Mouse (Mus musculus): ENCODE data around the gene Abcc5. TPM values are rescaled to one million over a fixed set of nuclear protein-coding genes. Genes with fewer than 3 reads are reported as not detected.
"Not testable (repeated sequence)": the region's sequence is repeated elsewhere in the genome, so short reads cannot be mapped to it uniquely, and the experiment has no call there.

Abcc5 gene
- polyA plus RNA-seq, 1 experiment = 21.3 TPM

- Histone ChIP-seq H3K4me3 (ENCODE audit: insufficient read depth, low read depth, low read length) (no peak overlapping the region), H3K27ac (replicated peaks; ENCODE audit: low read depth, low read length) (no peak overlapping the region), H3K4me1 (ENCODE audit: control insufficient read depth, insufficient read depth, insufficient read length, low read length) (peaks cover 2% of the 10 kb centered on the region)
These were observed 12.7 kb upstream of the Abcc5 start for GRCm38 (mm10) chr16:20438673-20439415.

DNA sequence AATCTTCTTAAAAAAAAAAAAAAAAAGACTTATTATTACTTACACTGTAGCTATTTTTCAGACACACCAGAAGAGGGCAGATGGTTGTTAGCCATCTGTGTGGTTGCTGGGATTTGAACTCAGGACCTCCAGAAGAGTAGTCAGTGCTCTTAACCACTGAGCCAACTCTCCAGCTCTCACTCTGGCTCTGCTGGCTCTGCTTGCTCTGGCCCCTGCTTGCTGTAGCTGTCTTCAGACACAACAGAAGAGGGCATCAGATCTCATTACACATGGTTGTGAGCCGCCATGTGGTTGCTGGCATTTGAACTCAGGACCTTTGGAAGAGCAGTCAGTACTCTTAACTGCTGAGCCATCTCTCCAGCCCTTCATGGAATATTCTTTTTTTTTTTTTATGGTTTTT, 11.9 kb upstream of the Abcc5 start:
- H3K4me3 ChIP-seq (ENCODE audit: insufficient read depth, low read depth, low read length); H3K4me1 ChIP-seq (ENCODE audit: control insufficient read depth, insufficient read depth, insufficient read length, low read length); H3K27ac ChIP-seq (replicated peaks; ENCODE audit: low read depth, low read length): not testable (repeated sequence)

DNA sequence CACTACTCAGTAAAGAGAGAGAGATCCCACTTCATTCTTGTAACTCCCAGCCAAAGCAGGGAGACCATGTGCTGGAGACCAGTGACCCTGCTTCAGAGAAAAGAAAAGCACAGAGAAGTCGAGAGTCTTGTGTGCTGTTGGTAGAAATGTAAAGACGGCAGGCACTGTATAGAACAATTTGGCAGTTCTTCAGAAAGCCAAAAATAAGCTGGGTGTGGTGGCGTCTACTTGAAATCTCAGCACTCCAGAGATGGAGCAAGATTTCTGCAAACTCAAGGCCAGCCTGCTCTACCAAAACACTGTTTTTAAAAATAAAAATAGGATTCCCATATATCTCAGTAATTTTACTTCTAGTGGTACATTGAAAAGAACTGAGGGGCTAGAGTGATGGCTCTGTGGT, 10.1 kb upstream of the Abcc5 start:
- no peaks in the 10 kb centered on the region for H3K4me1 ChIP-seq (ENCODE audit: control insufficient read depth, insufficient read depth, insufficient read length, low read length)
- no peak overlapping the region for H3K27ac ChIP-seq (replicated peaks; ENCODE audit: low read depth, low read length)
- H3K4me3 ChIP-seq (ENCODE audit: insufficient read depth, low read depth, low read length) = no peak overlapping the region

DNA sequence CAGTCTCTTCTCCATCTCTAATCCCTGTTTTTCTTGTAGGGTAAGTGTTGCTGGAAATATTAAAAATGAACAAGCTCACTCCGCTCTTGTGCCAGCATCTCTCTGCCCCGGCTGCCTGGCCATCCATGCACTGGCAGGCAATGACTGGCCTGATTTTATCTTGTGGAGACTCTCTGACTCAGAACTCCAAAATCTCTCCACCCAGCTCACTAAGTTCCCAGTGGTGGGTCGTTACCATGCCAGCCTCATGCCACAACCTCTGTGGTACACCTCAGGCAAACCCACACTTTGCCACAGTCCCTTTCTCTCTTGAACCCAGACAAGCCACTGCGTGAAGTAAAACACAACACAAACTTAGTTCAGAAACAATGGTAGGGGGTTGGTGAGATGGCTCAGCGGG, 3.1 kb upstream of the Abcc5 start:
- Histone ChIP-seq H3K4me1 (ENCODE audit: control insufficient read depth, insufficient read depth, insufficient read length, low read length) (no peaks in the 10 kb centered on the region; the same call in 1 of the 2 replicates), H3K4me3 (ENCODE audit: insufficient read depth, low read depth, low read length) (no peak overlapping the region), H3K27ac (replicated peaks; ENCODE audit: low read depth, low read length) (no peak overlapping the region)

- H3K27ac ChIP-seq (replicated peaks; ENCODE audit: low read depth, low read length) = no peak overlapping the region
- H3K4me1 ChIP-seq (ENCODE audit: control insufficient read depth, insufficient read depth, insufficient read length, low read length) = no peaks in the 10 kb centered on the region; the same call in 1 of the 2 replicates
- no peak overlapping the region for H3K4me3 ChIP-seq (ENCODE audit: insufficient read depth, low read depth, low read length)
These were observed 1.4 kb upstream of the Abcc5 start for GRCm38 (mm10) chr16:20427566-20427965.

DNA sequence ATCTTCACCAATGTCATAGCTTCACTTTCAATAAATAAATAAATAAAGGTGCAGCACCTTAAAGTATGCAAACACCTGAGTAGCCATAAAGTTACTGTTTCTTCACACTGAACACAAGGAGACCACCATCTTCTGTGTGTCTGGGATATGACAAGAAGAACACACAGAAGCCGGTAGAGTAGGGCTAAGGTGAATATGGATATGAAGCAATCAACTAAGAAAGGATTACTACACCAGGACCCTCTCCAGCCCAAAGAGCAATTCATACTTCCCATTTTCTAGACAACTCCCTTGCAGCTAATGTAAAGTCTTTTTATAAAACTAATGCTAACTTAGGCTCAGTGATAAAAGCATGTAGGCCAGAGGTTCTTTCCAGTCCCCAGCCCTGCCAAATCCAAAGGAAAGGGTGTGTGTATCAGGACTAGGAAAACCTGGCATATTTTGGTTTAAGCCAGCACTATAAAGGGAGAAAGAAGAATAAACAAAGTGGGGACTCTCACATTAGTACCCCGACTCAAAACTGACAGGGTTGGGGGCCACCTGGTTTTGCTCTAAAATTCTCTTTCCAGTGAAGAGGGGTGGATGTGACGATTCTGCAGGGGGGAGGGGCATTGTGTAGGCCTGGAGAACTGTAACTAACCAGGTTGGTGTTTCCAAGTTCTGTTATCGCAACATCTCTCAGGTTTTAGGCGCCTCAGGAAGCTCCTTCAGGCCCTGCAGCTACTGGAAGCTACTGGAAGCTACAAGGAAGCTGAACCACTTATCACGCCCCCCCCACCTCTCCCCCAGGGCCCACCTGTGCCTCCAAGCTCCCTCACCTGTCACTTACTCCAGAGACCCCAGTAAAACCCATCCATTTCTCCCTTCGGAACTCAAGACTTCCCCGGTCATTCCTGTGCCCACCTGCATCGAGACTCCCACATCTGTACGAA, 1.2 kb downstream of the Abcc5 start:
- Histone ChIP-seq H3K27ac (replicated peaks; ENCODE audit: low read depth, low read length) (peak overlapping the region; percentile 53), H3K4me1 (ENCODE audit: control insufficient read depth, insufficient read depth, insufficient read length, low read length) (no peaks in the 10 kb centered on the region; the same call in 1 of the 2 replicates), H3K4me3 (ENCODE audit: insufficient read depth, low read depth, low read length) (peak overlapping the region; percentile 91)

DNA sequence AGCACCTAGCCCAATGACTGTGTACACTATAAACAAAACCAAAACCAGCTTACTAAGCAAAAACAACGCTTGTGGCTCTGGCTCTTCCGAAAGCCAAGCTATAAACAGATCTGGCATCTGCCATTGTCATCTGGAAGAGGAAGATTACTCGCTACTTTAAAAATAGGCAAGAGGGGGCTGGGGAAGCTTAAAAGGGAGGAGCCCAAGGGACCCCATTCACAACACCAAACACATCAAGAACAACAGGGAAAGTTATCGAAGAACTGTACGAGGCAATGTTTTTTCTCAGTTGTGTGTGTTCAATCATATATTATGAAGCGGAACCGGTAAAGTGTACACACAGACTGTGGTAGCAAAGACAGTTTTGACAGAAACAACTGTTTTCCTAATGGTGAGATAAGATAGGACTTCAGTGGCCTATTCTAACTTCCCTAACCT, 1.9 kb downstream of the Abcc5 start:
- Histone ChIP-seq H3K4me1 (ENCODE audit: control insufficient read depth, insufficient read depth, insufficient read length, low read length) (no peaks in the 10 kb centered on the region; the same call in 1 of the 2 replicates), H3K4me3 (ENCODE audit: insufficient read depth, low read depth, low read length) (peak overlapping the region; percentile 91), H3K27ac (replicated peaks; ENCODE audit: low read depth, low read length) (peak overlapping the region; percentile 53)

GRCm38 (mm10) chr16:20422938-20423730, 3.1 kb downstream of the Abcc5 start:
- Histone ChIP-seq H3K4me3 (ENCODE audit: insufficient read depth, low read depth, low read length) (no peak overlapping the region), H3K4me1 (ENCODE audit: control insufficient read depth, insufficient read depth, insufficient read length, low read length) (peaks cover under 1% of the 10 kb centered on the region; the same call in 1 of the 2 replicates), H3K27ac (replicated peaks; ENCODE audit: low read depth, low read length) (no peak overlapping the region)

DNA sequence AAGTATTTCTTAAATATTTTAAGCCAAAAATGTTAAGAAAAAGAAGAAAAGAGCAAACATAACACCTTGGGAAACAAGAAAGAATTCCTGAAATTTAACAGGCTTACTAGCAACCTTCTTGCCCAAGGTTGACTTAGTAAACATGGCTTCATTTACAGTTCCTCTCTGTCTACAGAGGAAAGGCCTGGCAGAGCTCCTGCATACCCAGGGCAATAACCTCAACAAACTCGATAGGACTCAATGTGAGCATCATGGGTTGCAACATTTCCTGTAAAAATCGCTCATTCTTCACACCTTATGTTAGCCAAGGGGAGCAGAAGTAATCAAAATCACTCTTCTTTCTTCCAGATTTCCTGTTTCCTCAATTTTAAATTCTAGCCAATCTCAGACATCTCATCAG, 8.1 kb downstream of the Abcc5 start:
- no peak overlapping the region for H3K27ac ChIP-seq (replicated peaks; ENCODE audit: low read depth, low read length)
- H3K4me1 ChIP-seq (ENCODE audit: control insufficient read depth, insufficient read depth, insufficient read length, low read length) = peaks cover 8% of the 10 kb centered on the region; the same call in 1 of the 2 replicates
- H3K4me3 ChIP-seq (ENCODE audit: insufficient read depth, low read depth, low read length) = no peak overlapping the region

- no peak overlapping the region for H3K27ac ChIP-seq (replicated peaks; ENCODE audit: low read depth, low read length)
- H3K4me3 ChIP-seq (ENCODE audit: insufficient read depth, low read depth, low read length) = no peak overlapping the region
- peaks cover 8% of the 10 kb centered on the region; the same call in 1 of the 2 replicates for H3K4me1 ChIP-seq (ENCODE audit: control insufficient read depth, insufficient read depth, insufficient read length, low read length)
These were observed 9.9 kb downstream of the Abcc5 start for GRCm38 (mm10) chr16:20416262-20416661.

DNA sequence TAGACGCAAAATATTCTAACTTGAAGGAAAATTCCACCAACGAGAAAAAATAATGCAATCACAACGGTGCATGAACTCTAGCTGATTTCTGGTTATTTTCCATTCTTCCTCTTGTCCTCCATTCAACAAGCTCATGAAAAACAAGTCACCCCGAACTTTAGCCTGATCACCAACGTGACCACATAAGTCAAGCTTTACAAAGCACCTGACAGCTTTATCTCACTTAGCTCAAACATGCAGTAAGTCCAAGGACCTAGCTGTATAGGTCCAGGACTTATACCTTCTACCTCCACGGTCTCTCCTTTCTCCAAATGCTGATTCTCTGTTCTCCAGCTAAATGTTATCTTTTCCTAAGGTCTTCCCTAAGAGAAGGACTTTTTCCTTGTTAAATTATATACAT, 10.4 kb downstream of the Abcc5 start:
- H3K4me3 ChIP-seq (ENCODE audit: insufficient read depth, low read depth, low read length) = no peak overlapping the region
- H3K27ac ChIP-seq (replicated peaks; ENCODE audit: low read depth, low read length) = no peak overlapping the region
- H3K4me1 ChIP-seq (ENCODE audit: control insufficient read depth, insufficient read depth, insufficient read length, low read length) = peaks cover 8% of the 10 kb centered on the region; the same call in 1 of the 2 replicates

DNA sequence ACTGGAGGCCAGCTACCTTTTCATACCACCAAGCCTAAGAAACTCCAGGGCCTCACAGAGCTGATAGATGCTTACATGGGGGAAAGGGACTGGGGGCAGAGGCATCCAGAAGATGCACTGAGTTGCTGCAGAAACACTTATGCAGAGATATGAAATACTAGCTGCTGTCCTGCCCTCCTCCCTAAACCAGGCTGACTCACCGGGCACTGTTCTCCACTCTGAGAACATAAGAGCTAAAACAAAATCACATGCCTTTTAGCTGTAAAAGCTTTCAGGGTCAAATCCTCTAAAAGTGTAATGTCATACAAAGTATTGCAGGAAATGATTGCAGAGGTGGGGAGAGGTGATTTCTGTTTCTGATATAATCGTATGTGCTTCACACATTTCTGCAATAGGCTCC, 11.0 kb downstream of the Abcc5 start:
- peaks cover 8% of the 10 kb centered on the region; the same call in 1 of the 2 replicates for H3K4me1 ChIP-seq (ENCODE audit: control insufficient read depth, insufficient read depth, insufficient read length, low read length)
- H3K4me3 ChIP-seq (ENCODE audit: insufficient read depth, low read depth, low read length) = no peak overlapping the region
- no peak overlapping the region for H3K27ac ChIP-seq (replicated peaks; ENCODE audit: low read depth, low read length)

GRCm38 (mm10) chr16:20413870-20414331, 12.3 kb downstream of the Abcc5 start:
- H3K4me1 ChIP-seq (ENCODE audit: control insufficient read depth, insufficient read depth, insufficient read length, low read length) = peaks cover 8% of the 10 kb centered on the region; the same call in 1 of the 2 replicates
- peak overlapping the region; percentile 16; the same call in 1 of the 2 replicates for H3K27ac ChIP-seq (replicated peaks; ENCODE audit: low read depth, low read length)
- H3K4me3 ChIP-seq (ENCODE audit: insufficient read depth, low read depth, low read length) = no peak overlapping the region

DNA sequence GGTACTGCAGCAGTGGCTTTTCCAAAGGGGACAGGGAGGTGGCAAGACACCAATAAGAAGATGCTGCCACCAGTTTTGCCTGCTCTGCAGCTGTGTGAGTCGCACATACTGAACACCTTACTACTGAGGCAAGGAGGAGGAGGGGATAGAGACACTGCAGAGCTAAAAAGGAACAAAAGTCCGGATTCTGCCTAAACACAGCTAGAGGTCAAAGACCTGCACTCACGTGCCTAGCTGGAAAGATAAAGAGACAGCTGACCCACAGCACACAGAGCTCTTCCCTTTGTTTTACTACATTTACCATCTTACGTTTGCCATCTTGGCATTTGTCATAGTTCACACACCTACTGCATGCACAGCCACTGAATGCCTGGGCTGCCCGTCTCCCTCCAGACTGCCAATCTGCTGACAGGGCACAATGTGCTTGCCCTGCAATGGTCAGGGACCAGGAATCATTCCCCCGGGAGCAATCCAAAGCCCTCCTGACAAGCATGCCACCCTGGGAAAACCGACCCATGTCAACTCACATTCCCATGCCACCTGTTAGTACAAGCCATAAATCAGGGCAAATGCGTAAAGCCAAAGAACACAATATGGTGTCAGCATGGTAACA, 14.1 kb downstream of the Abcc5 start:
- H3K27ac ChIP-seq (replicated peaks; ENCODE audit: low read depth, low read length) = no peak overlapping the region

More for the DNA sequence above, 14.1 kb downstream of the Abcc5 start:
- Histone ChIP-seq H3K4me1 (ENCODE audit: control insufficient read depth, insufficient read depth, insufficient read length, low read length) (peaks cover 6% of the 10 kb centered on the region; the same call in 1 of the 2 replicates), H3K4me3 (ENCODE audit: insufficient read depth, low read depth, low read length) (no peak overlapping the region)

Measured in brown adipose tissue, adult 24 weeks (tissue).